Comparison of ENCODE assay signal across 9 mouse cellular contexts in genomic region chr15:78003929-78004328, GRCm38 (mm10). TPM values are rescaled to one million over a fixed set of nuclear protein-coding genes. Genes with fewer than 3 reads are reported as not detected.
DNase-seq lines count a peak whose midpoint lies in the region; ATAC-seq lines count a peak whose summit lies in the region.
"Had no signal": no experiment of that assay in that cellular context is flagged by ENCODE, and none has a peak within 500 bp of the region (broad histone marks: within the 10 kb centered on the region; RNA-seq: fewer than 3 reads in every experiment).

No protein-coding gene starts in this region.

- H3K27ac ChIP-seq in midbrain, embryonic 16.5 days (ENCODE audit: low read length), result no peak overlapping the region
- H3K27ac ChIP-seq: neural tube, embryonic 12.5 days had no signal

- H3K4me2 ChIP-seq in midbrain, embryonic 16.5 days (ENCODE audit: low read length), result no peak overlapping the region
- H3K4me2 ChIP-seq: neural tube, embryonic 12.5 days had no signal

- H3K9ac ChIP-seq in midbrain, embryonic 16.5 days (ENCODE audit: low read depth, low read length), result no peak overlapping the region
- H3K9ac ChIP-seq: neural tube, embryonic 12.5 days had no signal

- peak; percentile 21 for DNase-seq in adrenal gland, adult 2 months
- DNase-seq in adrenal gland, adult 8-10 months, result no peak
- peak; percentile 15 for DNase-seq in lung, postnatal 10 days
- DNase-seq in lung, adult 18-20 months, result no peak
- peak; percentile 64 to 80 for DNase-seq in cerebellum, postnatal 25 days
- no peak for DNase-seq in frontal cortex, postnatal 36 days (ENCODE audit: low spot score in 2 of 2)

- peak; percentile 74 for ATAC-seq in megakaryocyte progenitor cell, adult 5-6 weeks (replicated peaks; ENCODE audit: poor library complexity)
- ATAC-seq in midbrain, embryonic 16.5 days, result no peak

- no peaks in the 10 kb centered on the region for H3K27me3 ChIP-seq in midbrain, embryonic 16.5 days (ENCODE audit: control insufficient read depth, insufficient read depth, low read depth, low read length)
- H3K27me3 ChIP-seq: neural tube, embryonic 12.5 days had no signal

- H3K9me3 ChIP-seq in midbrain, embryonic 16.5 days (replicated peaks; ENCODE audit: control insufficient read depth, low read length, poor library complexity, severe bottlenecking), result no peaks in the 10 kb centered on the region
- H3K9me3 ChIP-seq: neural tube, embryonic 12.5 days had no signal

- no peaks in the 10 kb centered on the region for H3K4me1 ChIP-seq in midbrain, embryonic 16.5 days (ENCODE audit: control insufficient read depth, insufficient read depth, low read length)

- WGBS in midbrain, embryonic 16.5 days, result 63% methylated on average over 9 of the region's 9 CpGs

- H3K4me3 ChIP-seq in midbrain, embryonic 16.5 days (ENCODE audit: low read depth, low read length), result no peak overlapping the region
- H3K4me3 ChIP-seq: neural tube, embryonic 12.5 days had no signal

- H3K36me3 ChIP-seq in midbrain, embryonic 16.5 days (ENCODE audit: control insufficient read depth, insufficient read depth, low read length), result no peaks in the 10 kb centered on the region
- H3K36me3 ChIP-seq: neural tube, embryonic 12.5 days had no signal

RNA-seq across cellular contexts. Expression of gene Eif3d, which starts 33.3 kb away (rescaled TPM):
- 100 to 1,000 TPM; 149 to 195 TPM for total RNA-seq in adrenal gland, adult 2 months (2021)
- 190 and 196 TPM in 2 replicates for polyA plus RNA-seq in adrenal gland, adult 2 months (2012; rRNA removed)
- total RNA-seq in adrenal gland, adult 8-10 months (2022), result 100 to 1,000 TPM; 140 to 159 (median 147) TPM
- total RNA-seq in megakaryocyte progenitor cell, adult 5-6 weeks (2015), result 184 and 226 TPM in 2 replicates
- 249 and 254 TPM in 2 replicates for total RNA-seq in megakaryocyte progenitor cell, adult 5-6 weeks (2017)
- 164 and 166 TPM in 2 replicates for polyA plus RNA-seq in midbrain, embryonic 16.5 days (2015; fragmentation: Nextera tagmentation; extraction: Ambion mirVana)

RNA-seq across cellular contexts. Expression of gene Foxred2, which starts 47.4 kb away (rescaled TPM):
- total RNA-seq in adrenal gland, adult 2 months (2021), result 1 to 10 TPM; 2.4 to 2.9 TPM
- polyA plus RNA-seq in adrenal gland, adult 2 months (2012; rRNA removed), result 3.5 and 4.5 TPM in 2 replicates
- 1 to 10 TPM; 4.2 to 9.3 (median 6.3) TPM for total RNA-seq in adrenal gland, adult 8-10 months (2022)
- total RNA-seq in megakaryocyte progenitor cell, adult 5-6 weeks (2015), result 15.9 and 19.4 TPM in 2 replicates
- 15.0 and 16.2 TPM in 2 replicates for total RNA-seq in megakaryocyte progenitor cell, adult 5-6 weeks (2017)
- polyA plus RNA-seq in midbrain, embryonic 16.5 days (2015; fragmentation: Nextera tagmentation; extraction: Ambion mirVana), result 9.2 and 11.0 TPM in 2 replicates

Comparison
In these comparisons a context has a peak if more than half of its experiments do, and no peak if none do; other contexts are left out.
1. DNase-seq: peak in adrenal gland, adult 2 months (single experiment), lung, postnatal 10 days (single experiment) and cerebellum, postnatal 25 days (2 of 2); none in adrenal gland, adult 8-10 months (single experiment), lung, adult 18-20 months (0 of 2) and frontal cortex, postnatal 36 days (0 of 2).